Mouse (Mus musculus): ENCODE data around the gene Irf2bp2.

Gene Irf2bp2

GRCm38 (mm10) chr8:126567674-126568073 is 26.1 kb downstream of the Irf2bp2 start:
- no peak for DNase-seq (ENCODE audit: low read depth)

- no peak for DNase-seq (ENCODE audit: low read depth)
Measured at GRCm38 (mm10) chr8:126566446-126567062, 27.2 kb downstream of the Irf2bp2 start.

- peak; percentile 60 for DNase-seq (ENCODE audit: low read depth)
Measured at GRCm38 (mm10) chr8:126565954-126566445, 27.8 kb downstream of the Irf2bp2 start.

- DNase-seq (ENCODE audit: low read depth), result no peak
Measured at GRCm38 (mm10) chr8:126565231-126565781, 28.5 kb downstream of the Irf2bp2 start.

GRCm38 (mm10) chr8:126564551-126565154 is 29.1 kb downstream of the Irf2bp2 start:
- DNase-seq (ENCODE audit: low read depth), result no peak

GRCm38 (mm10) chr8:126561316-126561841 is 32.4 kb downstream of the Irf2bp2 start:
- DNase-seq (ENCODE audit: low read depth), result no peak

- no peak for DNase-seq (ENCODE audit: low read depth)
Measured at GRCm38 (mm10) chr8:126558400-126558953, 35.3 kb downstream of the Irf2bp2 start.

- DNase-seq (ENCODE audit: low read depth), result no peak
Measured at GRCm38 (mm10) chr8:126557403-126557802, 36.4 kb downstream of the Irf2bp2 start.

- no peak for DNase-seq (ENCODE audit: low read depth)
Measured at GRCm38 (mm10) chr8:126556691-126557090, 37.1 kb downstream of the Irf2bp2 start.

- DNase-seq (ENCODE audit: low read depth), result peak; percentile 62
Measured at GRCm38 (mm10) chr8:126554741-126555140, 39.0 kb downstream of the Irf2bp2 start.

- no peak for DNase-seq (ENCODE audit: low read depth)
Measured at GRCm38 (mm10) chr8:126551871-126552270, 41.9 kb downstream of the Irf2bp2 start.

- DNase-seq (ENCODE audit: low read depth), result peak; percentile 97
Measured at GRCm38 (mm10) chr8:126550944-126551357, 42.8 kb downstream of the Irf2bp2 start.

GRCm38 (mm10) chr8:126547841-126548240 is 45.9 kb downstream of the Irf2bp2 start:
- DNase-seq (ENCODE audit: low read depth), result peak; percentile 58

- no peak for DNase-seq (ENCODE audit: low read depth)
Measured at GRCm38 (mm10) chr8:126547361-126547760, 46.4 kb downstream of the Irf2bp2 start.

- no peak for DNase-seq (ENCODE audit: low read depth)
Measured at GRCm38 (mm10) chr8:126546480-126546879, 47.3 kb downstream of the Irf2bp2 start.

GRCm38 (mm10) chr8:126543407-126543806 is 50.4 kb downstream of the Irf2bp2 start:
- DNase-seq (ENCODE audit: low read depth), result no peak

- no peak for DNase-seq (ENCODE audit: low read depth)
Measured at GRCm38 (mm10) chr8:126542757-126543156, 51.0 kb downstream of the Irf2bp2 start.

GRCm38 (mm10) chr8:126542090-126542689 is 51.6 kb downstream of the Irf2bp2 start:
- no peak for DNase-seq (ENCODE audit: low read depth)

GRCm38 (mm10) chr8:126540298-126540697 is 53.5 kb downstream of the Irf2bp2 start:
- DNase-seq (ENCODE audit: low read depth), result no peak

GRCm38 (mm10) chr8:126539355-126540093 is 54.3 kb downstream of the Irf2bp2 start:
- peak; percentile 95 for DNase-seq (ENCODE audit: low read depth)

- DNase-seq (ENCODE audit: low read depth), result no peak
Measured at GRCm38 (mm10) chr8:126538648-126539354, 55.0 kb downstream of the Irf2bp2 start.
